ENCODE assay signal across 16 mouse cellular contexts in genomic region chr9:66801947-66802346, GRCm38 (mm10). TPM values are rescaled to one million over a fixed set of nuclear protein-coding genes. Genes with fewer than 3 reads are reported as not detected.
DNase-seq lines count a peak whose midpoint lies in the region; ATAC-seq and TF ChIP-seq lines count a peak whose summit lies in the region.
"Had no signal": no experiment of that assay in that cellular context is flagged by ENCODE, and none has a peak within 500 bp of the region (broad histone marks: within the 10 kb centered on the region; RNA-seq: fewer than 3 reads in every experiment).

No protein-coding gene starts in this region.

- H3K9me3 ChIP-seq in heart, embryonic 14.5 days (ENCODE audit: control insufficient read depth, low read length), result no peaks in the 10 kb centered on the region
- H3K9me3 ChIP-seq in liver, embryonic 14.5 days (ENCODE audit: control insufficient read depth, low read length), result no peaks in the 10 kb centered on the region
- H3K9me3 ChIP-seq in forebrain, embryonic 16.5 days (ENCODE audit: control insufficient read depth, low read length), result no peaks in the 10 kb centered on the region
- no peaks in the 10 kb centered on the region for H3K9me3 ChIP-seq in forebrain, embryonic 12.5 days
- H3K9me3 ChIP-seq: hindbrain, embryonic 13.5 days; limb, embryonic 15.5 days had no signal

- H3K27ac ChIP-seq in heart, embryonic 14.5 days (replicated peaks in 1 of 2; ENCODE audit: control insufficient read depth in 1 of 2, insufficient read depth in 1 of 2, low read depth in 2 of 2, low read length in 2 of 2), result no peak overlapping the region
- no peak overlapping the region for H3K27ac ChIP-seq in liver, embryonic 14.5 days
- H3K27ac ChIP-seq in forebrain, embryonic 16.5 days (ENCODE audit: low read length), result no peak overlapping the region
- H3K27ac ChIP-seq in forebrain, embryonic 12.5 days, result no peak overlapping the region
- H3K27ac ChIP-seq: hindbrain, embryonic 13.5 days; limb, embryonic 15.5 days had no signal

- 36% methylated on average over 12 of the region's 12 CpGs for WGBS in heart, embryonic 14.5 days
- WGBS in liver, embryonic 14.5 days (ENCODE audit: insufficient replicate concordance), result 28% methylated on average over 12 of the region's 12 CpGs
- WGBS in forebrain, embryonic 16.5 days, result 52% methylated on average over 12 of the region's 12 CpGs
- 62% methylated on average over 12 of the region's 12 CpGs for WGBS in forebrain, embryonic 12.5 days

- DNase-seq in heart, adult 9 months (ENCODE audit: low spot score in 2 of 2), result no peak
- DNase-seq in ES-CJ7 (ENCODE audit: low read depth, low spot score), result peak; percentile 60
- no peak for DNase-seq in liver, embryonic 14.5 days (ENCODE audit: low read depth in 3 of 3, low spot score in 3 of 3)
- DNase-seq: adrenal gland, postnatal 36 days; cerebellum, postnatal 10 days; gastrocnemius, postnatal 25 days; kidney, postnatal 36 days; midbrain, embryonic 14.5 days had no signal

- H3K4me2 ChIP-seq in heart, embryonic 14.5 days (ENCODE audit: low read length), result peak overlapping the region; percentile 46
- H3K4me2 ChIP-seq in liver, embryonic 14.5 days (ENCODE audit: low read depth), result peak overlapping the region; percentile 28
- no peak overlapping the region for H3K4me2 ChIP-seq in forebrain, embryonic 16.5 days (ENCODE audit: low read length)
- H3K4me2 ChIP-seq in forebrain, embryonic 12.5 days, result no peak overlapping the region
- H3K4me2 ChIP-seq: hindbrain, embryonic 13.5 days; limb, embryonic 15.5 days had no signal

- 0 out of 4 replicates have a peak overlapping the region, but pooled peaks of 1 of the 2 experiments have one; percentile 15 for H3K4me3 ChIP-seq in heart, embryonic 14.5 days (ENCODE audit: control insufficient read depth in 1 of 2, insufficient read depth in 1 of 2, low read depth in 1 of 2, low read length in 2 of 2)
- no peak overlapping the region for H3K4me3 ChIP-seq in liver, embryonic 14.5 days (ENCODE audit: insufficient read depth in 1 of 2, low read depth in 2 of 2, low read length in 2 of 2)
- H3K4me3 ChIP-seq in forebrain, embryonic 16.5 days (replicated peaks; ENCODE audit: low read length), result no peak overlapping the region
- no peak overlapping the region for H3K4me3 ChIP-seq in forebrain, embryonic 12.5 days (replicated peaks)
- H3K4me3 ChIP-seq: hindbrain, embryonic 13.5 days; limb, embryonic 15.5 days had no signal

- TF ChIP-seq EP300 in liver, embryonic 14.5 days (IDR thresholded peaks at IDR 0.05; ENCODE audit: low read depth), result no peak

- ATAC-seq in heart, embryonic 14.5 days (ENCODE audit: insufficient number of reproducible peaks, insufficient read depth, low FRiP score, low read depth), result no peak
- ATAC-seq in erythroblast, adult 5-6 weeks (replicated peaks; ENCODE audit: low FRiP score, poor library complexity, severe bottlenecking), result 0 out of 2 replicates have a peak, but pooled peaks have one; percentile 8
- no peak for ATAC-seq in liver, embryonic 14.5 days (ENCODE audit: insufficient read depth)
- ATAC-seq in forebrain, embryonic 16.5 days, result no peak
- ATAC-seq in forebrain, embryonic 12.5 days (ENCODE audit: low FRiP score), result no peak
- ATAC-seq: intestine, postnatal 0 days had no signal

- no peaks in the 10 kb centered on the region for H3K36me3 ChIP-seq in heart, embryonic 14.5 days (ENCODE audit: control insufficient read depth, insufficient read depth, low read length)
- H3K36me3 ChIP-seq in liver, embryonic 14.5 days (replicated peaks; ENCODE audit: control insufficient read depth, insufficient read depth, low read depth), result no peaks in the 10 kb centered on the region
- no peaks in the 10 kb centered on the region for H3K36me3 ChIP-seq in forebrain, embryonic 16.5 days (ENCODE audit: control insufficient read depth, insufficient read depth)
- H3K36me3 ChIP-seq in forebrain, embryonic 12.5 days (replicated peaks), result no peaks in the 10 kb centered on the region
- H3K36me3 ChIP-seq: hindbrain, embryonic 13.5 days; limb, embryonic 15.5 days had no signal

- H3K27me3 ChIP-seq in heart, embryonic 14.5 days (ENCODE audit: control insufficient read depth, insufficient read depth, low read length), result peaks cover 13% of the 10 kb centered on the region; the same call in 1 of the 2 replicates
- H3K27me3 ChIP-seq in liver, embryonic 14.5 days (ENCODE audit: control insufficient read depth, insufficient read depth, low read length), result peaks cover 19% of the 10 kb centered on the region
- 0 out of 2 replicates have a peak, but pooled peaks cover 2% of the 10 kb centered on the region for H3K27me3 ChIP-seq in forebrain, embryonic 16.5 days (replicated peaks; ENCODE audit: control insufficient read depth, insufficient read depth, low read length)
- H3K27me3 ChIP-seq in forebrain, embryonic 12.5 days, result peaks cover 37% of the 10 kb centered on the region

- 0 out of 2 replicates have a peak overlapping the region, but pooled peaks have one; percentile 13 for H3K9ac ChIP-seq in heart, embryonic 14.5 days (ENCODE audit: low read length)
- H3K9ac ChIP-seq in liver, embryonic 14.5 days (replicated peaks), result no peak overlapping the region
- H3K9ac ChIP-seq in forebrain, embryonic 16.5 days (replicated peaks; ENCODE audit: low read depth, low read length), result no peak overlapping the region
- no peak overlapping the region for H3K9ac ChIP-seq in forebrain, embryonic 12.5 days
- H3K9ac ChIP-seq: hindbrain, embryonic 13.5 days; limb, embryonic 15.5 days had no signal

- no peak for TF ChIP-seq CTCF in liver, embryonic 14.5 days (IDR thresholded peaks at IDR 0.05; ENCODE audit: low read depth)

- peaks cover 10 to 12% of the 10 kb centered on the region in 2 experiments; a peak in 3 of 4 replicates for H3K4me1 ChIP-seq in heart, embryonic 14.5 days (ENCODE audit: control insufficient read depth in 2 of 2, insufficient read depth in 2 of 2, low read length in 2 of 2)
- H3K4me1 ChIP-seq in liver, embryonic 14.5 days (replicated peaks; ENCODE audit: control insufficient read depth in 2 of 2, insufficient read depth in 2 of 2, low read length in 1 of 2), result peaks cover 0 to 13% of the 10 kb centered on the region in 2 experiments; a peak in 2 of 4 replicates
- no peaks in the 10 kb centered on the region for H3K4me1 ChIP-seq in forebrain, embryonic 16.5 days (replicated peaks; ENCODE audit: control insufficient read depth, insufficient read depth, low read length)
- no peaks in the 10 kb centered on the region for H3K4me1 ChIP-seq in forebrain, embryonic 12.5 days
- H3K4me1 ChIP-seq: hindbrain, embryonic 13.5 days; limb, embryonic 15.5 days had no signal

RNA-seq across cellular contexts. Expression of gene Gm10647, which starts 5.1 kb away (rescaled TPM):
- 0.46 and 0.57 TPM in 2 replicates for polyA plus RNA-seq in heart, embryonic 14.5 days (2014; fragmentation: Nextera tagmentation; extraction: Ambion mirVana)
- total RNA-seq in erythroblast, adult 5-6 weeks (2015; ENCODE audit: low replicate concordance), result not detected in 2 replicates
- total RNA-seq in erythroblast, adult 5-6 weeks (2017; ENCODE audit: low replicate concordance), result 0.42 and 0.68 TPM in 2 replicates
- polyA plus RNA-seq in liver, embryonic 14.5 days (2012; rRNA removed), result 0.05 and 0.06 TPM in 2 replicates
- 0.08 and 0.11 TPM in 2 replicates for polyA plus RNA-seq in liver, embryonic 14.5 days (2014; fragmentation: Nextera tagmentation; extraction: Ambion mirVana)
- 0.42 and 0.43 TPM in 2 replicates for polyA plus RNA-seq in forebrain, embryonic 16.5 days (2015; fragmentation: Nextera tagmentation; extraction: Ambion mirVana)
- polyA plus RNA-seq in forebrain, embryonic 12.5 days (2016; fragmentation: Nextera tagmentation; extraction: Ambion mirVana), result 0.19 and 0.43 TPM in 2 replicates
- total RNA-seq: MEL had no signal

RNA-seq across cellular contexts. Expression of gene Aph1b, which starts 6.7 kb away (rescaled TPM):
- 9.1 and 11.0 TPM in 2 replicates for polyA plus RNA-seq in heart, embryonic 14.5 days (2014; fragmentation: Nextera tagmentation; extraction: Ambion mirVana)
- 3.6 and 4.6 TPM in 2 replicates for total RNA-seq in erythroblast, adult 5-6 weeks (2015; ENCODE audit: low replicate concordance)
- 1.2 and 2.2 TPM in 2 replicates for total RNA-seq in erythroblast, adult 5-6 weeks (2017; ENCODE audit: low replicate concordance)
- polyA plus RNA-seq in liver, embryonic 14.5 days (2012; rRNA removed), result 0.32 and 0.46 TPM in 2 replicates
- 1.3 and 1.5 TPM in 2 replicates for polyA plus RNA-seq in liver, embryonic 14.5 days (2014; fragmentation: Nextera tagmentation; extraction: Ambion mirVana)
- 32.9 and 34.3 TPM in 2 replicates for polyA plus RNA-seq in forebrain, embryonic 16.5 days (2015; fragmentation: Nextera tagmentation; extraction: Ambion mirVana)
- 20.4 and 22.5 TPM in 2 replicates for polyA plus RNA-seq in forebrain, embryonic 12.5 days (2016; fragmentation: Nextera tagmentation; extraction: Ambion mirVana)

RNA-seq across cellular contexts. Expression of gene Aph1c, which starts 32.6 kb away (rescaled TPM):
- polyA plus RNA-seq in heart, embryonic 14.5 days (2014; fragmentation: Nextera tagmentation; extraction: Ambion mirVana), result 2.1 and 4.5 TPM in 2 replicates
- total RNA-seq in erythroblast, adult 5-6 weeks (2015; ENCODE audit: low replicate concordance), result 3.3 and 5.6 TPM in 2 replicates
- 0.84 and 3.2 TPM in 2 replicates for total RNA-seq in erythroblast, adult 5-6 weeks (2017; ENCODE audit: low replicate concordance)
- polyA plus RNA-seq in liver, embryonic 14.5 days (2012; rRNA removed), result 0.77 and 0.80 TPM in 2 replicates
- 2.4 and 2.5 TPM in 2 replicates for polyA plus RNA-seq in liver, embryonic 14.5 days (2014; fragmentation: Nextera tagmentation; extraction: Ambion mirVana)
- 3.1 and 5.9 TPM in 2 replicates for polyA plus RNA-seq in forebrain, embryonic 16.5 days (2015; fragmentation: Nextera tagmentation; extraction: Ambion mirVana)
- polyA plus RNA-seq in forebrain, embryonic 12.5 days (2016; fragmentation: Nextera tagmentation; extraction: Ambion mirVana), result 1.7 and 2.2 TPM in 2 replicates

Comparison
In these comparisons a context has a peak if more than half of its experiments do, and no peak if none do; other contexts are left out.
1. H3K4me2 ChIP-seq: peak in heart, embryonic 14.5 days (single experiment) and liver, embryonic 14.5 days (single experiment); none in forebrain, embryonic 16.5 days (single experiment) and forebrain, embryonic 12.5 days (single experiment).